Comparison of ENCODE assay signal across 9 mouse cellular contexts in the genomic region with DNA sequence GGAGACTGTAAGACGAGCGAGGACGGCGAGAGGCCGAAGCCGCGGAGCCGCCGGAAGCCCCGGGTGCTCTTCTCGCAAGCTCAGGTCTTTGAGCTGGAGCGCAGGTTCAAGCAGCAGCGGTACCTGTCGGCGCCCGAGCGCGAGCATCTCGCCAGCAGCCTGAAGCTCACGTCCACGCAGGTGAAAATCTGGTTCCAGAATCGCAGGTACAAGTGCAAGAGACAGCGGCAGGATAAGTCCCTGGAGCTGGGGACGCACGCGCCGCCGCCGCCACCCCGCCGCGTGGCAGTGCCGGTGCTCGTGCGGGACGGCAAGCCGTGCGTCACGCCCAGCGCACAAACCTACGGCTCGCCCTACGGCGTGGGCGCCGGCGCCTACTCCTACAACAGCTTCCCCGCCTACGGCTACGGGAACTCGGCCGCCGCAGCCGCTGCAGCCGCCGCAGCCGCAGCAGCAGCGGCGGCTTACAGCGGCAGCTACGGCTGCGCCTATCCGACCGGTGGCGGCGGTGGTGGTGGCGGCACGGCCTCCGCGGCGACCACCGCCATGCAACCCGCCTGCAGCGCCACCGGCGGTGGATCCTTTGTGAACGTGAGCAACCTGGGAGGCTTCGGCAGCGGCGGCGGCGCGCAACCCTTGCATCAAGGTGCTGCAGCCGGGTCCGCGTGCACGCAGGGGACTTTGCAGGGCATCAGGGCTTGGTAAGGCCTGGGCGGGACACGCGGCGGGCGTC. TPM values are rescaled to one million over a fixed set of nuclear protein-coding genes. Genes with fewer than 3 reads are reported as not detected.
DNase-seq lines count a peak whose midpoint lies in the region; ATAC-seq lines count a peak whose summit lies in the region.
"Had no signal": no experiment of that assay in that cellular context is flagged by ENCODE, and none has a peak within 500 bp of the region (broad histone marks: within the 10 kb centered on the region; RNA-seq: fewer than 3 reads in every experiment).

No protein-coding gene starts in this region.

- under 1% methylated on average over 85 of the region's 92 CpGs for WGBS in lung, embryonic 15.5 days
- under 1% methylated on average over 40 of the region's 92 CpGs for WGBS in embryonic facial prominence, embryonic 14.5 days
- WGBS in intestine, embryonic 16.5 days = under 1% methylated on average over 89 of the region's 92 CpGs
- WGBS in neural tube, embryonic 13.5 days = under 1% methylated on average over 81 of the region's 92 CpGs

- no peak overlapping the region for H3K9ac ChIP-seq in lung, embryonic 15.5 days
- peak overlapping the region; percentile 48 for H3K9ac ChIP-seq in embryonic facial prominence, embryonic 14.5 days (ENCODE audit: low read depth, low read length)
- peak overlapping the region; percentile 75 for H3K9ac ChIP-seq in intestine, embryonic 16.5 days (ENCODE audit: low read depth, low read length)
- no peak overlapping the region for H3K9ac ChIP-seq in neural tube, embryonic 13.5 days

- H3K27ac ChIP-seq in lung, embryonic 15.5 days = no peak overlapping the region
- no peak overlapping the region for H3K27ac ChIP-seq in embryonic facial prominence, embryonic 14.5 days (replicated peaks; ENCODE audit: low read depth, low read length)
- H3K27ac ChIP-seq in intestine, embryonic 16.5 days (ENCODE audit: low read length) = peak overlapping the region; percentile 51; the same call in 1 of the 2 replicates
- H3K27ac ChIP-seq in neural tube, embryonic 13.5 days (replicated peaks) = no peak overlapping the region
- H3K27ac ChIP-seq: macrophage had no signal

- peak overlapping the region; percentile 25 for H3K4me3 ChIP-seq in lung, embryonic 15.5 days
- H3K4me3 ChIP-seq in embryonic facial prominence, embryonic 14.5 days (ENCODE audit: low read depth, low read length) = peak overlapping the region; percentile 34
- peak overlapping the region; percentile 68 for H3K4me3 ChIP-seq in intestine, embryonic 16.5 days (ENCODE audit: low read length)
- H3K4me3 ChIP-seq in neural tube, embryonic 13.5 days = peak overlapping the region; percentile 28

- peaks cover 36% of the 10 kb centered on the region for H3K4me1 ChIP-seq in lung, embryonic 15.5 days
- H3K4me1 ChIP-seq in embryonic facial prominence, embryonic 14.5 days (ENCODE audit: control insufficient read depth, insufficient read depth, low read length) = 0 out of 2 replicates have a peak, but pooled peaks cover 3% of the 10 kb centered on the region
- peaks cover 18% of the 10 kb centered on the region for H3K4me1 ChIP-seq in intestine, embryonic 16.5 days (ENCODE audit: control insufficient read depth, insufficient read depth, low read length)
- peaks cover 43% of the 10 kb centered on the region for H3K4me1 ChIP-seq in neural tube, embryonic 13.5 days (replicated peaks)

- H3K4me2 ChIP-seq in lung, embryonic 15.5 days = peak overlapping the region; percentile 48
- peak overlapping the region; percentile 50 for H3K4me2 ChIP-seq in embryonic facial prominence, embryonic 14.5 days (ENCODE audit: low read depth, low read length)
- H3K4me2 ChIP-seq in intestine, embryonic 16.5 days (ENCODE audit: low read depth, low read length) = peak overlapping the region; percentile 60
- peak overlapping the region; percentile 41 for H3K4me2 ChIP-seq in neural tube, embryonic 13.5 days

- DNase-seq in lung, postnatal 14 days = no peak
- no peak for DNase-seq in embryonic facial prominence, embryonic 14.5 days (ENCODE audit: low spot score)
- DNase-seq in urinary bladder, postnatal 10 days (ENCODE audit: low spot score) = no peak
- no peak for DNase-seq in gastrocnemius, adult 18-20 months (ENCODE audit: low spot score)
- no peak for DNase-seq in frontal cortex, adult 2 months (ENCODE audit: extremely low spot score in 1 of 2, low spot score in 1 of 2)

- H3K27me3 ChIP-seq in lung, embryonic 15.5 days = peaks cover 100% of the 10 kb centered on the region
- H3K27me3 ChIP-seq in embryonic facial prominence, embryonic 14.5 days (replicated peaks; ENCODE audit: control insufficient read depth, insufficient read depth, low read length) = peaks cover 99% of the 10 kb centered on the region
- peaks cover 45% of the 10 kb centered on the region for H3K27me3 ChIP-seq in intestine, embryonic 16.5 days (replicated peaks; ENCODE audit: control insufficient read depth, insufficient read depth, low read length)
- peaks cover 99% of the 10 kb centered on the region for H3K27me3 ChIP-seq in neural tube, embryonic 13.5 days

- ATAC-seq in lung, embryonic 15.5 days (ENCODE audit: borderline replicate concordance, extremely low read depth, low FRiP score, low TSS enrichment) = no peak; the same call in 1 of the 2 replicates
- ATAC-seq in embryonic facial prominence, embryonic 14.5 days (ENCODE audit: low read depth) = no peak; the same call in 1 of the 2 replicates
- ATAC-seq in intestine, embryonic 16.5 days = no peak
- ATAC-seq in neural tube, embryonic 13.5 days (ENCODE audit: low read depth) = peak; percentile 25; the same call in 1 of the 2 replicates

- no peaks in the 10 kb centered on the region for H3K36me3 ChIP-seq in lung, embryonic 15.5 days
- H3K36me3 ChIP-seq in embryonic facial prominence, embryonic 14.5 days (ENCODE audit: control insufficient read depth, insufficient read depth, low read length) = no peaks in the 10 kb centered on the region
- H3K36me3 ChIP-seq in intestine, embryonic 16.5 days (ENCODE audit: control insufficient read depth, insufficient read depth, low read length) = no peaks in the 10 kb centered on the region
- H3K36me3 ChIP-seq in neural tube, embryonic 13.5 days = no peaks in the 10 kb centered on the region

- H3K9me3 ChIP-seq in lung, embryonic 15.5 days = no peaks in the 10 kb centered on the region
- H3K9me3 ChIP-seq in embryonic facial prominence, embryonic 14.5 days (ENCODE audit: control insufficient read depth, low read length) = no peaks in the 10 kb centered on the region
- no peaks in the 10 kb centered on the region for H3K9me3 ChIP-seq in intestine, embryonic 16.5 days (ENCODE audit: control insufficient read depth, low read length)
- H3K9me3 ChIP-seq in neural tube, embryonic 13.5 days = no peaks in the 10 kb centered on the region

RNA-seq across cellular contexts. Expression of gene Nkx2-3, which starts 2.4 kb away (rescaled TPM):
- 0.08 TPM in 1 of 2 replicates, not detected in the other for polyA plus RNA-seq in lung, embryonic 15.5 days (2015; fragmentation: Nextera tagmentation; extraction: Ambion mirVana)
- 2.0 and 2.4 TPM in 2 replicates for polyA plus RNA-seq in embryonic facial prominence, embryonic 14.5 days (2014; fragmentation: Nextera tagmentation; extraction: Ambion mirVana)
- polyA plus RNA-seq in intestine, embryonic 16.5 days (2015; fragmentation: Nextera tagmentation; extraction: Ambion mirVana) = 61.3 and 64.6 TPM in 2 replicates
- not detected in 2 replicates for polyA plus RNA-seq in neural tube, embryonic 13.5 days (2015; fragmentation: Nextera tagmentation; extraction: Ambion mirVana)
- not detected for total RNA-seq in gastrocnemius, adult 18-20 months (2021)
- polyA plus RNA-seq in frontal cortex, adult 2 months (2012; rRNA removed) = 0.04 TPM in 1 of 2 replicates, not detected in the other
- polyA plus RNA-seq: macrophage had no signal

Comparison
In these comparisons a context has a peak if more than half of its experiments do, and no peak if none do; other contexts are left out.
1. H3K9ac ChIP-seq: peak in embryonic facial prominence, embryonic 14.5 days (single experiment) and intestine, embryonic 16.5 days (single experiment); none in lung, embryonic 15.5 days (single experiment) and neural tube, embryonic 13.5 days (single experiment).
2. RNA of gene Nkx2-3, which starts 2.4 kb away (polyA plus RNA-seq): 61.3 to 64.6 TPM in intestine, embryonic 16.5 days; 2.0 to 2.4 TPM in embryonic facial prominence, embryonic 14.5 days, not detected in neural tube, embryonic 13.5 days, 0.08 TPM in lung, embryonic 15.5 days and 0.04 TPM in frontal cortex, adult 2 months; every median in the first group is over 10 times any median in the second.
3. Peak in every context shown above with its lines, with median percentiles within 50 percentile points of each other: H3K4me2 ChIP-seq and H3K4me3 ChIP-seq.